Mouse (Mus musculus) thymus, postnatal 10 days (tissue): ENCODE data around the gene Ahsg.
"Not testable (repeated sequence)": the region's sequence is repeated elsewhere in the genome, so short reads cannot be mapped to it uniquely, and the experiment has no call there.

Experiments used
- DNase-seq, 2 experiments: peaks; one replicate each; pipeline ENCODE4 v3.0.0; 2021; ENCODE audit warnings: low spot score in 2 of 2

Gene Ahsg

GRCm38 (mm10) chr16:22939120-22939695, 48.1 kb downstream of the Ahsg start:
- no peak for DNase-seq

- not testable (repeated sequence) for DNase-seq
These were observed 50.9 kb downstream of the Ahsg start for GRCm38 (mm10) chr16:22941825-22942476.

GRCm38 (mm10) chr16:22947371-22947770, 56.3 kb downstream of the Ahsg start:
- DNase-seq = no peak
